Mouse (Mus musculus): ENCODE measurements around the gene Zfp553. TPM values are rescaled to one million over a fixed set of nuclear protein-coding genes. Genes with fewer than 3 reads are reported as not detected.
A peak's percentile ranks its signal among the peaks of the same experiment; 100 is the strongest.

Zfp553 gene
- total RNA-seq, 2 experiments from 2014 or later = 17.7 to 19.2 TPM

DNA sequence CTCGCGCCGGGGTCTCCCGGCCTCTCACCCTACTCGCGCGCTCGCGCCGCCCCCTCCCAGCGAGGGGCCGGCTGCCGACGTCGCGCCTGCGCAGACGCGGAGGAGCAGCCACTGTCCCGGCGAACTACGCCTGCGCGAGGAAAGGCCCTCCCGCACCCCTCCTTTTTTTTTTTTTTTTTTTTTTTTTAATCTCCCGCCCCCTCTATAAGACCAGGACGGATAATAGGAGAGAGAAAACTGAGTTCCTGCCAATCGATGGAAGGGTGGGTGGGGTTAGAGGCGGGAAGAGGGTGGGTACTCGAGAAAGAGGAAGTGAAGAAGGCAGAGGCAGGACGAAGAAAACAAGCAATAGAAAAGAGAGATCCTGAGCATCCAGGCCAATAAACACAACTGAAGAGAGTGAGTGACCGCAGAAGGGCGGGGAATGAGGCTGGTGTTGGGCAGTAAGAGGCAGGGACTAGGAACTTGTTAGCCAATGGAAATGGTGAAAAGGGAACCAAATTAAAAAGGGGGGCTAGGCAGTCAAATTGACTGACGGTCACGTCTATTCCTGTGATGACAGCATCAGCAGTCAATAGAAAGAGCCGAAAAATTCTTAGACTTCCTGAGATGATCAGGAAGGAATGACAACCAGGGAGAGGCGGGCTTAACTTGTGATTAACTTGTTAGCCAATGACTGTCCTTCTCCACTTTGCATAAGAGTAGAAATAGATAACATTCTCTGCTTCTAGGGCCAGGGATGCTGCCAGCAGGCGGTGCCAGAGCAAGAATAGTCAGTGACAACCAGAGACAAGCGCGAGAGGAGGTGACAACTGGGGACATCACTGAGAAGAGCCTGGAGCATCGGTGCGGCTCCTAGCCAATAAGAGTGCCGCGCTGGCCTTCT, 24.1 kb upstream of the Zfp553 start, which contains the start of gene Mylpf:
Gene Mylpf (plus strand): TSS at position 338 of the 886 bp plus-strand sequence.
- intact Hi-C loops (cut with DNase I) = no loop called here
- DNase-seq (ENCODE audit: low spot score in 2 of 2) = peak; percentile 93 to 98

DNA sequence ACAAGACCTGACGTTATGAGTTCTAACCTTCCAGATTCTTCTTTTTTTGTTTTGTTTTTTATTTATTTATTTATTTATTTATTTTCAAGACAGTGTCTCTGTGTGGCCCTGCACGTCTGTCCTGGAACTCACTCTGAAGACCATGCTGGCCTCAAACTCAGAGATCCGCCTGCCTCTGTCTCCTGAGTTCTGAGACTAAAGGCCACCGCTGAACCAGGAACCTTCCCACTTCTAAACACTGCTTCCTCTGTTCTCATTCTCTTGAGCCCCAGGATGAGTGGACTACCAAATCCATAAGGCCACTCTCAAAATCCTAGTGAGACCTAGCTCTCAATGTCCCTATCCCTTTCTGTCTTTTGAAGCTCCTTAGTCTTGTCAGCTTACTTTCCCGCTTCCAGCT, 23.0 kb upstream of the Zfp553 start:
- DNase-seq (ENCODE audit: low spot score in 2 of 2) = no peak
- intact Hi-C loops (cut with DNase I) = no loop called here

DNA sequence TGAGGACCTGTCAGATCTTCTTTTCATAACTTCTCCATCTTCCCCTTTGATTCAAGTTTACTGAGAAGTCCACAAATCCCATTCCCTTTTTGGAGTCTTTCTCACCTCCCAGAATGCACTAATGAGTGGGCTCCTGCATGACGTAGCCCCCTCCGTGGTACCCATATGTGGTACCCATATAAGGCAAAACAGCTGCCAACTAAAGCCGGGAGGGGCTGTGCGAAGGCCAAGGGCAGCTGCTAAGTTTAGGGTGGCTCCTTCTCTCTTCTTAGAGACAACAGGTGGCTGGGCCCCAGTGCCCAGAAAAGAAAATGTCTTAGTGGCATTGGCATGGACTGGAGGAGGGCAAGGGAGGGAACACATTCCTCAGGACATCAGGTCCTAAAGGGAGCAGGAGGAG, 22.6 kb upstream of the Zfp553 start:
- no peak for DNase-seq (ENCODE audit: low spot score in 2 of 2)
- intact Hi-C loops (cut with DNase I) = no loop called here

DNA sequence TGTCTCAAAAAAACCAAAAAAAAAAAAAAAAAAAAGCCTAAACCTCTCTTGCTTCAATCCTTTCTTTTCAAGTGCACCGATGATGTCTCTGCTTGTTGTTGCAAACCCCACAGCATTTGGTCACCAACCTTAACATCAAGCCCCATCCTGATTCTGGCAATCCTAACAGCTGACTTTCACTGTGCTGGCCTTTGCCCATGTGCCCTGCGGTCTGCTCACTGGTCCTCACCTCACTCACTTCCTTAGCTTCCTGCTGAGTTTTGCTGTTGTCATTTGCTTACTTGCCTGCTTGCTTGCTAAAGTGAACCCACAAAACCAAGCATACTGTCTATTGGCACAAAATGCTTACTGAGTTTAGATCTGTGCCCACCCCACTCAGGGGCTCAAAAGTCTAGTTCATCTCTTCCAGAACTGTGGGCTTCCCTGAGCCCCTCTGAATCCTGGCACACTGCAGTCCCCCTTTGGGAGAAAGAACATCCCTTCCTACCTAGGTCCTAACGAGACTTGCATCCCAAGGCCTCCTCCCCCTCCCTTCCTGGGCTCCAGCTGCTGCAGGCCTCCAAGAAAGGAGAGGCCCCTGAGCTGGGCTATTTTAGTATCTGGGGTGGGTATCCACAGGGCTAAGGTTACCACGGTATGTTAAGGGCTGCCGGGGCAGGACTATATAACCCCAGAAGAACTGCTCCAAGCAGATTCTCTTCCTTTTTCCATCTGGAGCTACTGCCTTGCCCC, 21.7 kb upstream of the Zfp553 start:
- DNase-seq (ENCODE audit: low spot score in 2 of 2) = no peak
- intact Hi-C loops (cut with DNase I) = no loop called here

DNA sequence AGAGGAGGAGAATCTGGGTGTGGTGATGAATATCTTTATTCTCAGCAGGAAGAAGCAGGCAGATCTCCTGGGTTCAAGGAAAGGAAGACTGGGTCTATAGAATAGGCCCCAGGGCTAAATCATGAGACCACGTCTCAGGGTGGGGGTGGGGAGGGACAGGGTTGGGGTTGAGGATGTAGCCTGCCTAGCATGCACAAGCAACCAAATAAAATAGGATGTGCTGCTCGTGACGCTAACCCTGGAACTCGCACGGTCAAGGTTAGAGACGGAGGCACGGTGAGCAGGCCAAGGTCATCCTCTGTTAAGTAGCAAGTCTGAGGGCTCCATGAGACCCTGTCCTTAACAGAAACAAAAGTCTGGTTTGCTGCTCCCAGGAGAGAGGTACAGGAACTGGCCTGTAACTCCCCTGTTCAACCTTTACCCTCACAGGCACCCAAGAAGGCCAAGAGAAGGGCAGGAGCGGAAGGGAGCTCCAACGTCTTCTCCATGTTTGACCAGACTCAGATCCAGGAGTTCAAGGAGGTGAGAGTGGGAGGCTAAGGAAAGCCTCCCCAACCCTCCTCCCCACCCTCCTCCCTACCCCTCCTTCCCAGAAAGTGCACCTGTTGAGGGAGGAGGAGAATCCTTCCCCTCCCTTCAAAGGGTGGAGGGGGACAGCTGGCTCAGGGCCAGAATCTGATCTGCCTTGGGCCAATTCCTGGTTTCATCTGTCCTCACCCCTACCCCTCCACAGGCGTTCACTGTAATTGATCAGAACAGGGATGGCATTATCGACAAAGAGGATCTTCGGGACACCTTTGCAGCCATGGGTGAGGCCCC, 20.2 kb upstream of the Zfp553 start:
- no peak for DNase-seq (ENCODE audit: low spot score in 2 of 2)
- intact Hi-C loops (cut with DNase I) = no loop called here

DNA sequence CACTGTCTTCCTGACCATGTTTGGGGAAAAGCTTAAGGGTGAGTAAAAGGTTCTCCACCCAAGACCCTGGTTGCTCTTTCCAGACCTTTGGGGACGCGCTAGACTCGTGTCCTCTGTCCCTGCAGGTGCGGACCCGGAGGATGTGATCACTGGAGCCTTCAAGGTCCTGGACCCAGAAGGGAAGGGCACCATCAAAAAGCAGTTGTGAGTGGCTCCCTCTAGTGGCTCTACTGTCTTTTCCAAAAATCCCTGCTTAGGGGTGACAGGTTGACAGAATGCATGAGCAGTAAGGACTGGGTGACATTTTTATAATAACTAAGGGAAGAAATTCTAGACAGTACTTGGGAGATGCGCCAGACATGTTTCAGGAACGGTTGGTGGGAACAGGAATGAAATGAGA, 19.4 kb upstream of the Zfp553 start:
- peak in 1 of 2 experiments; percentile 45 for DNase-seq (ENCODE audit: low spot score in 2 of 2)
- intact Hi-C loops (cut with DNase I) = no loop called here

DNA sequence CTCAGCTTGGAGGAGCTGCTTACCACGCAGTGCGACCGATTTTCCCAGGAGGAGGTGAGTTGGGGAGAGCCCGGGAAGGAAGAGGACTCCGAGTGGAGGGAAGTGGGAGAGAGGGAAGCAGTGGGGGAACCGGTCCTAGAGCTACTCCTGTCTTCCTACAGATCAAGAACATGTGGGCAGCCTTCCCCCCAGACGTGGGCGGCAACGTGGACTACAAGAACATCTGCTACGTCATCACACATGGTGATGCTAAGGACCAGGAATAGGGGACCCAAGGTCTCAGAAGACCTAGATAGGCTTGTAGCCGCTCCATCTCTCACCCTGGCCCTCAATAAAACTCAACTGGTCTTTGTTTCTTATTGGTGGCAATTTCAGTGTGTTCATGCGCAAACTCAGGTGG, 18.9 kb upstream of the Zfp553 start:
- intact Hi-C loops (cut with DNase I) = no loop called here
- DNase-seq (ENCODE audit: low spot score in 2 of 2) = peak in 1 of 2 experiments; percentile 56

DNA sequence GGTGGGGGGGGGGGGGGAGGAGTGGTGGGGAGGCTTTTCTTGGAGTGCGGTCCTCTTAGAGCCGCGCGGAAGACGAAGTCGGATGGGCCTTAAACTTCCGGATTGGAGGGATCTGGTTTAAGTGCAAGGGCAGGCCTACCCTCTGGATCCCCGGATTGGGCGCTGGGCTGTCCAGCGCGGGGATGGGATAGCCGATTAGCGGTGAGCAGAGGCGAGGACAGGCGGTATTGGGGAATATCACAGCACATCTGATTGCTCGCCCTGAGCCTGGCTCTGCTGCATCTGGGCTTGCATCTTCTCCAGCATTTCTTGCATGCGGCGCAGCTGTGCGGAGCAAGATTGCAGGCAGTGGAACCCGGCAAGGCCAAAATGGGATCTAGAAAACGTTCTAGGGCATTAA, 18.3 kb upstream of the Zfp553 start:
- intact Hi-C loops (cut with DNase I) = no loop called here
- DNase-seq (ENCODE audit: low spot score in 2 of 2) = no peak

DNA sequence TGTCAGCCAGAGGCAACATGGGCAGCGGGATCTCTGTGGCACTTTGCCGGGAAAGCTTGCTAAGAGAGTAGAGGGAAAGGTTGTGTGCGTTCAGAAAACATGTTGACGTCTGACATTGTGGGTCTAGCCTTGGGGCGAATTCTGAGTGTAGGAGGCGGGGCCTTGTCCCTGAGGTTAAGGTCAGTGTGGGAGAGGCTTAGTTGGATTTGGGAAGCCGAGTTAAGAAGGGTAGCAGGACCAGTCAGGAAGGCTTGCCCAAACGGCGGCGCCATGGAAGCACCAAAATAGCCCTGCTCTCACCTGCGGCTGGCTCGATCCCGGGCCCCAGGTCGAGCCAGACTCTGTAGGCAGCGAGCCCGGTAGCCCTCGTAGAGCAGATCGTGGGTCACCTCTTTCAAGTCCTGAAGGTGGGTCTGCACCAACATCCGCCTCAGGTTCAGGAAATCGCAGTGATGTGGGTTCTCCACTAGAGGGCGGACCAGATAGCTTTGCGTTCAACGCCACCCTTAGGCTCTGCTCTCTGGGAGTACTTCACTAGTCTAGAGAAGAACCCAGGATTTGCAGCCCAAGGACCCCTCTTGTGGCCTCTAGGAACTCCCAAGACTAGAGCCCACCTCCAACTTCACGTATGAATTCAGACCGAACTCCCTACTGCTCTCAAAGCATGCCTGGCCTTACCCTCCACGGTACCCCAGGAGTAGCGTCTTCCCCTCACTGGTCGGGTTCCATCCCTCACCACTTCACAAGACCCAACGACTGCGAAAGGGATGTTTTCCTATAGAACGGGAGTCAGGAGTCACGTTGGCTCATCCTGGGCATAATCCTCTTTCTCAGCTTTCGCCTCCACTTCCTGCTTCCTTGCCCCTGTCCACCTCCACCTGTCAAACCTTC, 17.6 kb upstream of the Zfp553 start:
- intact Hi-C loops (cut with DNase I) = no loop called here
- peak; percentile 50 to 57 for DNase-seq (ENCODE audit: low spot score in 2 of 2)

DNA sequence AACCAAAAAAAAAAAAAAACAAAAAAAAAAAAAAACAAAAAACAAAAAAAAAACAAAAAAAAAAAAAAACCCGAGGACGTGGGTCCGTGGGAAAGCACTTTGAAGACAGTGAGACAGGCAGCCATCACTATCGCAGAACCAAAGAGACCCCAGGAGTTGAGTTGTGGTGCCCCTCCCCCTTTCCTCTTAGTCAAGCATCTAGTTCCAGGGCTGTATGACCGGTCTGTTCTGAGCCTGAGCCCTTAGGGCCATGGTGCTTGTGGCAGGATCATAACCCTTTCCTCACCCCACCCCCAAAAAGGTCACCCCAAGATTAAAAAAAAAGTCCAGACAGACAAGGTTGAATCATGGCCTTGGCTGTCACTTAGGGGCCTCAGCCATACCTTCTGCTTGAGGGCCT, 16.6 kb upstream of the Zfp553 start:
- intact Hi-C loops (cut with DNase I) = no loop called here

DNA sequence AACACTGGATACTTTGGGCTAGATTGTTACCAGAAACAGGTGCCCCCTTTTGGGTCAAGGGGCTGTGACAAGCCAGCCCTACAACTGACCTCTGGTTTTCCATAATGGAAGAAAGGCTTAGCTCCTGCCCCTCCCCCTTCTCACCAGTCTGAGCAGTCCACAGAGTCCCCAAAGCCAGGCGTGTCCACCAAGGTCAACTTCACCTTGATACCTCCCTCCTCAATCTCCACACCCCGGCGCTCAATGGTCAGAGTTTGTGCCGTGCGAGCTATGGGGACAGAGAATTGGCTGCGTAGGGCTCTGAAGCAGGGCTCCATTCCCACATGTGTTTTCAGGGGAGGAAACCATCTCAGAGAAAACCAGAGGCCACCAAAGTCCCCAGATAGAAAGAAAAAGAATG, 15.4 kb upstream of the Zfp553 start:
- intact Hi-C loops (cut with DNase I) = no loop called here

More for the DNA sequence above, 16.6 kb upstream of the Zfp553 start:
- no peak for DNase-seq (ENCODE audit: low spot score in 2 of 2)

DNA sequence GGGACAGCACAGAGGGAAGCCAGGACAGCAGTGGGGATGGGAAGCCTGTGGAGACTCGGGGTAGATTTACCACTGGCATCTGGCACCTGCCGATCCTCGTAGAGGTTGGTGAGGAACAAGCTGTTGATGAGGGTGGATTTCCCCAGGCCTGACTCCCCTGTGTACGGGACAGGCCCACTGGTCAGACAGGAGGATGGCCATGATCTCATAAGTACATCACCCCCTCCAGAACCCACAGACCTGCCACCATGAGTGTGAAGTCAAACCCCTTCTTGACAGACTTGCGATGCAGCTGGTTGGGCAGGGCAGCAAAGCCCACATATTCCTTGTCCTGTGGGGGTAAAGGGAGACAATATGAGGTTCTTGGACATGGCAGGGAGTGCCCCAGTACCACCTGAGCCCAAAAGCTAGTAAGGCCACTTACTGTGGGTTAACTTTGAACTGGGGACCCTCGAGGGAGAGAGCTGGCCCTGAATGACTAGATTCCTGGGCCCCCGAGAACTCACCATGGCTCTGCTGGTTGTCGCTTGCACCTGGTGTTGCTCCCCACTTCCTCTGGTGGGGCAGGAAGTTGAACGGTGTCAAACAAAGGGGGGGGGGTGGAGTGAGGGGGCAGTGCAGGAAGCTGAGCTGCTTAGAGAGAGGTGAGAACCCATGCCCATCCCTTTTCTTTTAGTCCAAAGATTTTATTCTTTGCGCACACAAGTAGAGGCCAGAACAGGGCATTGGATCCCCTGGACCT, 14.8 kb upstream of the Zfp553 start:
- DNase-seq (ENCODE audit: low spot score in 2 of 2) = no peak
- intact Hi-C loops (cut with DNase I) = no loop called here

More for the DNA sequence above, 15.4 kb upstream of the Zfp553 start:
- DNase-seq (ENCODE audit: low spot score in 2 of 2) = no peak

DNA sequence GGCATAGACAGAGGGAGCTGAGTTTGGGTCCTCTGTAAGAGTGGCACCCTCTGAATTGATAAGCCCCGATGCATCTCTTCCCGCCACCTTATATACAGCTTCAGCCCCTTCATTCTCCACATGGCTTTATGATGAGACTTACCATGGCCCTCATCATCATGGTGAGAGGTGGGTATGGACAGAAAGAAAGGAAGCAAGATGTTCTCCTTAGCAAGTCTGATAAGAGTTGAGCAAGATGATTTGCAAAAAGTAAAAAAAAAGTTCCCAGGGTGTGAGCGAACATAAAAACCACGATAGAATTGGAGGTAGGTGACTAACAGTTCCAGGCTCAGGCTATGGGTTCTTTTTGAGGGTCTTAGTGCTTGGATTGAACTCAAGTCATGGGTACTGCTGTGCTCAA, 14.2 kb upstream of the Zfp553 start:
- DNase-seq (ENCODE audit: low spot score in 2 of 2) = no peak
- intact Hi-C loops (cut with DNase I) = no loop called here

DNA sequence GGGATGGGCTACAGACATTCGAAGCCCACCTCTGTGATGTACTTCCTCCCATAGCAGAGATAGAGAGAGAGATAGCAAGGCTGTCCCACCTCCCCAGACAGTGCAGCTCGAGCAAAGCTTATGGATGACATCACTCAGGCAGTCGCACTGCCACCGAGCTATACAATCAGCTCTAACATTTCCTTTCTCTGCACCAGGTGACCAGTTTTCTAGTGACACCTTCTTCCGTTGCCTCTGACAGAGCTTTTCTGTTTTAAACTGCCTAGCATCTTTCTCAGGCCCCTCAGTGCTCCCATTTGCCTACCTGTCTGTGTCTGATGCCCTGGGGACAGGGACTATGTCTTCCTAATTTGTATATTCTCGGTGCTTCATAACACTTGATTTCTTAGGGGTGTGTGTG, 12.4 kb upstream of the Zfp553 start:
- intact Hi-C loops (cut with DNase I) = no loop called here
- no peak for DNase-seq (ENCODE audit: low spot score in 2 of 2)

DNA sequence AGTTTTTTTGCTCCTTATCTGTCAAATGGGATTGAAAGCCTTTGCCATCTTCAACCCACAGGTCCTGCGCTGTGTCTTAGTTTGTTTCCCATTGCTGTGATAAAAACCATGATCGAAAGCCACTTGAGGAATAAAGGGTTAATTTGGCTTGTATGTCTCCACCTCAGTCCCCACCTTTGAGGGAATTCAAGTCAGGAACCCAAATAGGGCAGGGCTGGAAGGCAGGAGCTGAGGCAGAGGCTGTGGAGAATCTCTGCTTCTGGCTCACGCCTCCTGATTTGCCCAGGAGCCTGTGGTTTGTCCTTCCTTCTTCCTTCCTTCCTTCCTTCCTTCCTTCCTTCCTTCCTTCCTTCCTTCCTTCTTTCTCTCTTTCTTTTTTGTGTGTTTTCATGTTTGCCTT, 9.8 kb upstream of the Zfp553 start:
- intact Hi-C loops (cut with DNase I) = no loop called here
- DNase-seq (ENCODE audit: low spot score in 2 of 2) = no peak

DNA sequence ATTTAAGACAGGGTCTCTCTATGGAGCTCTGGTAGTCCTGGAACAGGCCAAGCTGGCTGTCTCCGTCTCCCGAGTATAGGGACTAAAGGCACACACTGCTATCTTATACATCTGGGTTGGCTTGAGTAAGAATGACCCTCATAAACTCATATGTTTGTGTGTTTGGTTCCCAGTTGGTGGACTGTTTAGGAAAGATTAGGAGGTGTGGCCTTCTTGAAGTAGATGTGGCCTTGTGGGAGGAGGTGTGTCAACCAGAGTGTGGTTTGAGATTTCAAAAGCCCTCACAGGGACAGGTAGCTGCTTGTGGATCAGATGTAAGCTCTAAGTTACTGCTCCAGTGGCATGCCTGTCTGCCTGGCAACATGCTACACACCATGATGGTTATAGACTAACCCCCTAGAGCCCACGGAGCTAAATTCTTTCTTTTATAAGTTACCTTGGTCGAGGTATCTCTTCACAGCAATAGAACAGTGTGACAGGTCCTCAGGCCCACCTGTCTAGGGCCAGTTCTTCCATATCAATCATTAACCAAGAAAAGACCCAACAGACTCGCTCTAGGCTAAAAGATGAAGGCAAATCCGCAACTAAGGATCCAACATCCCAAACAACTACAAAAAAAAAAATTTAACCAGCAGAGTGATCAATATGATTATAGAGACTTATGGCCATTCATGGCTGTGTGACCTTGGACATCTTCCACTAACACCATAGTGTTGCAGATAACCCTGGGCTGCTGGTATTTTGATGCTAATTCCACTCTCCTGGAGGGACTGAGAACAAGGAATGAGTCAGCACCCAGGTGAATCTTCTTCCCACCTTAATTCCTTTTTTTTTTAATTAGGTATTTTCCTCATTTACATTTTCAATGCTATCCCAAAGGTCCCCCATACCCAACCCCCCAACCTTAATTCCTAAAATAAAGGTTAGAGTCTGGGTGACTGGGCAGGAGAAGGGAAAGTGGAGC, 9.1 kb upstream of the Zfp553 start:
- no peak for DNase-seq (ENCODE audit: low spot score in 2 of 2)
- intact Hi-C loops (cut with DNase I) = no loop called here

DNA sequence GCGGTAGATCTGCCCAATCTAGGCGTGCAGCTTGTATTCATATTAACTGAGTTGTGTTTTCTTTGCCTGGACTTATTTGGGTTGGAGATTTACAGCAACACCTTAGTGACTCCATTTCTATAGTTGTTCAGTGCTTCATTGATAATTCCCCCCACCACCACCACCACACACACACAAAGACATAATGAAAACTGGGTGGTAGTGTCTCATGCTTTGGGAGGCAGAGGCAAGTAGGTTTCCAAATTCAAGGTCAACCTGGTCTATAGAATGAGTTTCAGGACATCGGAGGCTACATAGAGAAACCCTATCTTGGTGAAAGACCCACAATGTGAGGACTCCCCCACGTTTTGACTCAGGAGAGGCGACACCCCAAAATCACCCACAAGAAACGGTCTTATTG, 8.2 kb upstream of the Zfp553 start:
- intact Hi-C loops (cut with DNase I) = no loop called here
- no peak for DNase-seq (ENCODE audit: low spot score in 2 of 2)
